Mouse (Mus musculus): ENCODE measurements around the gene D430041D05Rik.

Gene D430041D05Rik

GRCm38 (mm10) chr2:104150608-104151397, 260.0 kb downstream of the D430041D05Rik start:
- DNase-seq (ENCODE audit: low spot score), result no peak

- DNase-seq (ENCODE audit: low spot score), result no peak
These were observed 262.8 kb downstream of the D430041D05Rik start for GRCm38 (mm10) chr2:104147910-104148561.

- peak; percentile 25 for DNase-seq (ENCODE audit: low spot score)
These were observed 264.8 kb downstream of the D430041D05Rik start for GRCm38 (mm10) chr2:104145983-104146382.

GRCm38 (mm10) chr2:104144004-104144403, 266.8 kb downstream of the D430041D05Rik start:
- no peak for DNase-seq (ENCODE audit: low spot score)

- DNase-seq (ENCODE audit: low spot score), result no peak
These were observed 268.7 kb downstream of the D430041D05Rik start for GRCm38 (mm10) chr2:104142140-104142539.

GRCm38 (mm10) chr2:104135920-104136319, 274.9 kb downstream of the D430041D05Rik start:
- DNase-seq (ENCODE audit: low spot score), result no peak

GRCm38 (mm10) chr2:104134150-104135056, 276.4 kb downstream of the D430041D05Rik start:
- peak; percentile 71 for DNase-seq (ENCODE audit: low spot score)

- DNase-seq (ENCODE audit: low spot score), result no peak
These were observed 277.6 kb downstream of the D430041D05Rik start for GRCm38 (mm10) chr2:104133042-104133810.

- no peak for DNase-seq (ENCODE audit: low spot score)
These were observed 278.4 kb downstream of the D430041D05Rik start for GRCm38 (mm10) chr2:104132266-104132859.

- DNase-seq (ENCODE audit: low spot score), result no peak
These were observed 279.8 kb downstream of the D430041D05Rik start for GRCm38 (mm10) chr2:104130969-104131368.

GRCm38 (mm10) chr2:104130165-104130564, 280.6 kb downstream of the D430041D05Rik start:
- peak; percentile 35 for DNase-seq (ENCODE audit: low spot score)

GRCm38 (mm10) chr2:104128803-104129531, 281.8 kb downstream of the D430041D05Rik start:
- DNase-seq (ENCODE audit: low spot score), result peak; percentile 90

- DNase-seq (ENCODE audit: low spot score), result no peak
These were observed 286.7 kb downstream of the D430041D05Rik start for GRCm38 (mm10) chr2:104124071-104124470.

- peak; percentile 41 for DNase-seq (ENCODE audit: low spot score)
These were observed 287.3 kb downstream of the D430041D05Rik start for GRCm38 (mm10) chr2:104123540-104123939.

- DNase-seq (ENCODE audit: low spot score), result peak; percentile 94
These were observed 288.1 kb downstream of the D430041D05Rik start, which contains the start of gene A930018P22Rik for GRCm38 (mm10) chr2:104122505-104123378. A930018P22Rik (plus strand) TSS chr2:104122769.

GRCm38 (mm10) chr2:104121681-104122504, 288.9 kb downstream of the D430041D05Rik start:
- peak; percentile 43 for DNase-seq (ENCODE audit: low spot score)

GRCm38 (mm10) chr2:104120312-104120711, 290.5 kb downstream of the D430041D05Rik start:
- DNase-seq (ENCODE audit: low spot score), result no peak

- DNase-seq (ENCODE audit: low spot score), result no peak
These were observed 291.7 kb downstream of the D430041D05Rik start for GRCm38 (mm10) chr2:104119097-104119496.
